Mouse (Mus musculus): Measurements from ENCODE around the gene Liph. TPM values are rescaled to one million over a fixed set of nuclear protein-coding genes. Genes with fewer than 3 reads are reported as not detected.

The Liph gene
- 5.8 and 6.7 TPM in 2 replicates for polyA plus RNA-seq (2015; fragmentation: Nextera tagmentation; extraction: Ambion mirVana)

- Histone ChIP-seq H3K27me3 (no peaks in the 10 kb centered on the region), H3K27ac (replicated peaks) (no peak within 1 kb of the TSS), H3K9me3 (replicated peaks) (no peaks in the 10 kb centered on the region), H3K9ac (no peak within 1 kb of the TSS), H3K4me1 (0 out of 2 replicates have a peak, but pooled peaks cover 5% of the 10 kb centered on the region), H3K4me3 (replicated peaks) (peak within 1 kb of the TSS; percentile 24), H3K36me3 (no peaks in the 10 kb centered on the region), H3K4me2 (replicated peaks) (peak within 1 kb of the TSS; percentile 45)
- ATAC-seq (ENCODE audit: insufficient number of reproducible peaks, low FRiP score, low TSS enrichment, low read depth) = no peak
- 9% methylated on average over 16 of the region's 16 CpGs for WGBS
Observed at GRCm38 (mm10) chr16:21995304-21995703, at the start of gene Liph. Gene Liph, minus strand, starts transcription at chr16:21995663.

GRCm38 (mm10) chr16:22043830-22044229, 48.4 kb upstream of the Liph start:
- Histone ChIP-seq H3K36me3 (peaks cover 57% of the 10 kb centered on the region), H3K4me1 (no peaks in the 10 kb centered on the region), H3K4me2 (replicated peaks) (no peak overlapping the region), H3K9ac (no peak overlapping the region), H3K27me3 (no peaks in the 10 kb centered on the region), H3K4me3 (replicated peaks) (no peak overlapping the region), H3K27ac (replicated peaks) (no peak overlapping the region), H3K9me3 (replicated peaks) (no peaks in the 10 kb centered on the region)
- 87% methylated on average over 4 of the region's 4 CpGs for WGBS
- ATAC-seq (ENCODE audit: insufficient number of reproducible peaks, low FRiP score, low TSS enrichment, low read depth) = no peak

DNA sequence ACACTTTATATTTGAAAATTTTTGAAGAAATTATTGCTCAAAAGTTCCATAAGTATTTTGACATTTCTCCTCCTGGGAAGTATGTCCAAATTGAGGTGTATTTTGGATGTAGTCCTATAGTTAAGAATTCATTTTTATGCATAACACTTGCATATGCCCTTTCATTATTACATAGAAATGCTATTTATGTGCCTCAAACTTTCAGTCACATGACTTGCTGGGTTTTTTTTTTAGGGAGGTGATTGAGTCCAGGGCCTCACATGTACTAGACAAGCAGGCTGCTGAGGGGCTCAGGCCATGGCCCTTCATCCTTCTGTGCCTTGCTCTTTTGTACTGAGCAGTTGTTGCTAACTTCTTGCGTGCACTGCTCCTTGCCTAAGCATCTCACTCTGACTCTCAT, 44.5 kb upstream of the Liph start:
- Histone ChIP-seq H3K4me3 (replicated peaks) (no peak overlapping the region), H3K4me1 (no peaks in the 10 kb centered on the region), H3K4me2 (replicated peaks) (no peak overlapping the region), H3K27ac (replicated peaks) (no peak overlapping the region), H3K9ac (no peak overlapping the region), H3K27me3 (no peaks in the 10 kb centered on the region), H3K9me3 (replicated peaks) (no peaks in the 10 kb centered on the region), H3K36me3 (peaks cover 60% of the 10 kb centered on the region)
- 97% methylated on average over 1 of the region's 1 CpGs for WGBS
- no peak for ATAC-seq (ENCODE audit: insufficient number of reproducible peaks, low FRiP score, low TSS enrichment, low read depth)

GRCm38 (mm10) chr16:22038554-22038953, 43.1 kb upstream of the Liph start:
- Histone ChIP-seq H3K4me2 (replicated peaks) (no peak overlapping the region), H3K27ac (replicated peaks) (no peak overlapping the region), H3K4me3 (replicated peaks) (no peak overlapping the region), H3K9ac (no peak overlapping the region; the same call in 1 of the 2 replicates), H3K9me3 (replicated peaks) (no peaks in the 10 kb centered on the region), H3K4me1 (no peaks in the 10 kb centered on the region), H3K27me3 (no peaks in the 10 kb centered on the region), H3K36me3 (peaks cover 46% of the 10 kb centered on the region)
- 83% methylated on average over 10 of the region's 10 CpGs for WGBS
- no peak for ATAC-seq (ENCODE audit: insufficient number of reproducible peaks, low FRiP score, low TSS enrichment, low read depth)

- no peak overlapping the region for H3K27ac ChIP-seq (replicated peaks)
- no peaks in the 10 kb centered on the region for H3K4me1 ChIP-seq
- peaks cover 83% of the 10 kb centered on the region for H3K36me3 ChIP-seq
- 91% methylated on average over 5 of the region's 5 CpGs for whole genome bisulfite sequencing
- no peak overlapping the region for H3K9ac ChIP-seq
- H3K9me3 ChIP-seq (replicated peaks) = no peaks in the 10 kb centered on the region
- no peak overlapping the region for H3K4me3 ChIP-seq (replicated peaks)
- no peak overlapping the region for H3K4me2 ChIP-seq (replicated peaks)
- H3K27me3 ChIP-seq = no peaks in the 10 kb centered on the region
- ATAC-seq (ENCODE audit: insufficient number of reproducible peaks, low FRiP score, low TSS enrichment, low read depth) = no peak
Observed at GRCm38 (mm10) chr16:22027474-22027873, 32.0 kb upstream of the Liph start.

DNA sequence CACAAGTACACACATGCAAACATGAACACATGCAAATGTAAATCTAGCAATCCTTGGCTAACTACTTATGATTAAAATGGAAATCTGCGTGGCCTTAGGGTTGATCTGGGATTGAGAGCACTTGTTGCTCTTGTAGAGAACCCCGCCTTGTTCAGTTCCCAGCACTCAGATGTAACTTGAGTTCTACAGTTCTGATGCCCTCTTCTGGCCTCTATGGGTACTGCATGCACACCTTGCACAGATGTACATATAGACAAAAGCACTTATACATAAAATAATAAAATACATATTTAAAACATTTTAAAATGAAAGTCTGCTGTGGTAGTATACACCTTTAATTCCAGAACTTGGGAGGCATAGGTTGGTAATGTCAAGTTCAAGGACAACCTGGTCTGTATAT, 26.7 kb upstream of the Liph start:
- WGBS = 97% methylated on average over 2 of the region's 2 CpGs
- no peak overlapping the region for H3K4me2 ChIP-seq (replicated peaks)

GRCm38 (mm10) chr16:22015569-22015968, 20.1 kb upstream of the Liph start:
- Histone ChIP-seq H3K27me3 (no peaks in the 10 kb centered on the region), H3K27ac (replicated peaks) (no peak overlapping the region), H3K9me3 (replicated peaks) (no peaks in the 10 kb centered on the region), H3K4me3 (replicated peaks) (no peak overlapping the region), H3K4me2 (replicated peaks) (no peak overlapping the region), H3K4me1 (peaks cover 6% of the 10 kb centered on the region; the same call in 1 of the 2 replicates), H3K36me3 (peaks cover 38% of the 10 kb centered on the region), H3K9ac (no peak overlapping the region)
- 95% methylated on average over 1 of the region's 1 CpGs for WGBS
- ATAC-seq (ENCODE audit: insufficient number of reproducible peaks, low FRiP score, low TSS enrichment, low read depth) = no peak

More for the DNA sequence above, 26.7 kb upstream of the Liph start:
- no peak for ATAC-seq (ENCODE audit: insufficient number of reproducible peaks, low FRiP score, low TSS enrichment, low read depth)
- Histone ChIP-seq H3K4me3 (replicated peaks) (no peak overlapping the region), H3K9ac (no peak overlapping the region), H3K27ac (replicated peaks) (no peak overlapping the region), H3K27me3 (no peaks in the 10 kb centered on the region), H3K36me3 (peaks cover 76% of the 10 kb centered on the region), H3K4me1 (no peaks in the 10 kb centered on the region), H3K9me3 (replicated peaks) (0 out of 2 replicates have a peak, but pooled peaks cover 6% of the 10 kb centered on the region)

GRCm38 (mm10) chr16:22009596-22009995, 14.1 kb upstream of the Liph start:
- Histone ChIP-seq H3K36me3 (no peaks in the 10 kb centered on the region; the same call in 1 of the 2 replicates), H3K9me3 (replicated peaks) (no peaks in the 10 kb centered on the region), H3K4me2 (replicated peaks) (peak overlapping the region; percentile 71), H3K4me3 (replicated peaks) (peak overlapping the region; percentile 91), H3K9ac (peak overlapping the region; percentile 68), H3K27me3 (no peaks in the 10 kb centered on the region), H3K27ac (replicated peaks) (peak overlapping the region; percentile 78), H3K4me1 (peaks cover 15% of the 10 kb centered on the region)
- peak; percentile 47; the same call in 1 of the 2 replicates for ATAC-seq (ENCODE audit: insufficient number of reproducible peaks, low FRiP score, low TSS enrichment, low read depth)
- under 1% methylated on average over 51 of the region's 51 CpGs for WGBS

DNA sequence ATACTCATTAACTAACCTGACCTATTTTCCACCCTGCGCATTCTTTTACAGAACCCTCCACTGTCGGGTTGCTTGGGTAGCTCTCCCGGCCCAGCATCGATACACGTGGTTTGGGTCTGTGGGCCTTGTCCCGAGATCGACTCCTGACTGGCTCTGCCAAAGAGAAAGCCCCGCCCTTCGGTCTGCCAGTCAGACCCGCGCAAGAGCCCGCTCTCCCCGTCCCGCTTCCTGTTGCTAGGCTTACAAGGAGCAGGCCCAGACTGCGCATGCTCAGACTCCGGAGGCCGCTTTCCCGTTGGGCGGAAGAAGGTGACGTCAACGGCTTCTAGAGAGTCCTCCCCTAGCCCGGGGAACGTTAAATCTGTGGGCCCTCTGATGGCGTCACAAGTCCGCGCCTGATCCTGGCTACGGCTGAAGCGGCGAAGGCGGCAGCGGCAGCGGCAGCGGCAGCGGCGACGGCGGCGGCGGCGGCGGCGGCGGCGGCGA, 13.7 kb upstream of the Liph start, which contains the start of gene Senp2:
Senp2 (plus strand) TSS at position 386 of the 486 bp plus-strand sequence.
- H3K4me1 ChIP-seq = peaks cover 15% of the 10 kb centered on the region
- H3K27ac ChIP-seq (replicated peaks) = peak within 1 kb of the TSS; percentile 78
- peak within 1 kb of the TSS; percentile 68 for H3K9ac ChIP-seq
- peak within 1 kb of the TSS; percentile 71 for H3K4me2 ChIP-seq (replicated peaks)
- no peaks in the 10 kb centered on the region for H3K27me3 ChIP-seq
- under 1% methylated on average over 45 of the region's 45 CpGs for WGBS
- no peaks in the 10 kb centered on the region for H3K9me3 ChIP-seq (replicated peaks)
- ATAC-seq (ENCODE audit: insufficient number of reproducible peaks, low FRiP score, low TSS enrichment, low read depth) = peak; percentile 99
- no peaks in the 10 kb centered on the region; the same call in 1 of the 2 replicates for H3K36me3 ChIP-seq
- peak within 1 kb of the TSS; percentile 91 for H3K4me3 ChIP-seq (replicated peaks)

DNA sequence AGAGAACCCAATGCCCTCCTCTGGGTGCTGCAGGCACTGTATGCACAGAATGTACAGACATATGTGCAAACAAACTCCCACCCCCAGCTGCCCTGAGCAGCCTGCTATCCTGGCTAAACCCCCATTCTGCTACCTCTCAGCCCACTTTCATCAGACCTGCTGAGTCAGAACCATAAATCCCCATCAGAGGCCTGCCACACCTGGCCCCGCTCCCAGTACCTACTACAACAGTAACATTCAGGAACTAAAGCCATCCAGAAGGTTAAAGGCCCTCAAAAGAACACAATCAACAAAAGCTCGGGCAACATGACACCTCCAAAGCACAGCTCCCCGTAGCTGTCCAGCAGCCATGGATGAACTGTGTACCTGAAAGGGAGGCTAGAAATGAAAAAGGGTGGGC, 6.1 kb upstream of the Liph start:
- no peaks in the 10 kb centered on the region for H3K36me3 ChIP-seq
- no peak overlapping the region for H3K4me2 ChIP-seq (replicated peaks)
- H3K27ac ChIP-seq (replicated peaks) = no peak overlapping the region

DNA sequence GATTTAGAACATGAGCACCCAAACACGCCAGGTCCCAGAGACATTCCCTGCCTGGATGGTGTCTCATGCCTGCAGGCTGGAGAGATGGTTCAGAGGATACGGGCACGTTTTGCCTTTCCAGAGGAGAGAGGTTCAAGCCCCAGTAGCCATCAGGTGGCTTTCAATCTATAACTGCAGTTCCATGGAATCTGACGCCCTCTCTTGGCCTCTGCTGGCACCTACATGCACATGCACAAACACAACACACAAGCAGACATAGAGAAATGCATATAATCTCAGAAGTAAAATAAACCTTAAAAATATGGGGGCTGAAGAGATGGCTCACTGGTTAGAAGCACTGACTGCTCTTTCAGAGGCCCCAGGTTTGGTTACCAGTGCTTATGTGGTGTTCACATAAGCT, 5.7 kb upstream of the Liph start:
- Histone ChIP-seq H3K27me3 (no peaks in the 10 kb centered on the region), H3K27ac (replicated peaks) (no peak overlapping the region), H3K4me3 (replicated peaks) (no peak overlapping the region), H3K4me1 (no peaks in the 10 kb centered on the region), H3K36me3 (no peaks in the 10 kb centered on the region), H3K9ac (no peak overlapping the region), H3K4me2 (replicated peaks) (no peak overlapping the region), H3K9me3 (replicated peaks) (no peaks in the 10 kb centered on the region)
- no peak for ATAC-seq (ENCODE audit: insufficient number of reproducible peaks, low FRiP score, low TSS enrichment, low read depth)
- 59% methylated on average over 4 of the region's 4 CpGs for WGBS

More for the DNA sequence above, 6.1 kb upstream of the Liph start:
- WGBS = 56% methylated on average over 3 of the region's 3 CpGs
- Histone ChIP-seq H3K27me3 (no peaks in the 10 kb centered on the region), H3K9me3 (replicated peaks) (no peaks in the 10 kb centered on the region), H3K9ac (no peak overlapping the region), H3K4me3 (replicated peaks) (no peak overlapping the region), H3K4me1 (no peaks in the 10 kb centered on the region)
- no peak for ATAC-seq (ENCODE audit: insufficient number of reproducible peaks, low FRiP score, low TSS enrichment, low read depth)

Measured in embryonic facial prominence, embryonic 15.5 days (tissue).